Mouse (Mus musculus): ENCODE measurements at regions not wholly inside any gene's neighbourhood (a gene's known extent, or its start where the extent isn't known, plus 50 kb on each side); places are given as distances from the start of the nearest gene placed in this dataset.

GRCm38 (mm10) chr9:43594814-43595213, 149.0 kb upstream of the Nectin1 start:
- no peak for DNase-seq (ENCODE audit: low spot score in 2 of 2)

GRCm38 (mm10) chr9:43595461-43595860, 148.3 kb upstream of the Nectin1 start:
- DNase-seq (ENCODE audit: low spot score in 2 of 2), result no peak

DNA sequence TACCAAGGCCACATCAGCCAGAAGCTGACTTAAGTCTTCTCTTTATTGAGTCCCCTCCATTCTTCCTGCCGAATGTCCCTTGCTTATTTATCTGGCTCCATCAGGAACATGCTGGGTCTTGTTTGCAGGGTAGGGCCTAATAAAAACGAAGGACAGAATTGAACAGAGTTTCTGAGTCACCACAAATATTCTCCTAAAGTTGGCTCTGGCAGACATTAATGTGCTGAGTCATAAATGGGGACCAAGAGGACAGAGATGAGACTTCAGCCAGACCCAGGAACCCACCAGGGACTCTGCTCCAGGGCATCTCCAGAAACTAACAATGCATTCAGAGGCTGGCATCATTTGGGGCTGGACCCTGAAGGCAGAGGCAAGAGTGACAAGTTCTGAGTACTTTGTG, 143.4 kb upstream of the Nectin1 start:
- no peak for DNase-seq (ENCODE audit: low spot score in 2 of 2)

DNA sequence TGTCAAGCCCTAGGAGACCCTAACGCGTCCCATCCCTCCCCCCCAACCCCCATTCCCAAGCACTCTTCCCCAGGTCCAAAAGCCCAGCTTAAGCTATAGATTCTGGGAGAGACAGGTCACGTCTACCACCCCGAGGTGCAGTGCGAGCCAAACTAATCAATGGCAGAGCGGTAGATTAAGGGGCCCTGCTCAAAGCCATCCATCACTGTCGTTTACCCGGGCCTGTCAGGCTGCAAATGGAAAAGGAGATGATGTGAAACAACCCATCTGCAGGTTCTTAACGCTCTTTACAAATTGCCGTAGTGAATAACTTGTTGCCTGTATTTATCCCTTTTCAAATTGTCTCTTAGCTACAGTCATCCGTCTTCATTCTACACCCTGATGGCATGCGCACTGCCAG, 126.2 kb upstream of the Nectin1 start:
- no peak for DNase-seq (ENCODE audit: low spot score in 2 of 2)

DNA sequence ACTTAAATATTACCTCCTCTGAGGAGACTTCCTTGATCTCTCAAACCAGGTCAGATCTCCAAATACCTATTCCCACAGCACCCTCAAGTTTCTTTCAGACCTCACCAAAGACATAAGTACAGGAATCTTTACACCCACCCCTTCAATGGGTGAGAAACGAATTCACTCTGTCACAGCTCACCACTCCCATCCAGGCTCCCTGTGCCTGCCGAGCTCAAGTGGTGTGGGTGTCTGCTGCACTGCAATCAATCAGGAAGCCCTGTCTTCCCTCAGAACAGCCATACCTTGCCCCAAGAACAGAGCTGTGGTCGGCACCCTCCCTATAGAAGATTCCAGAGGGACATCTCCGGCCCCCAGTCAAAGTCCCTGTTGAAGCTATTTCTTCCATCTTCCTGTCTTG, 116.2 kb upstream of the Nectin1 start:
- no peak for DNase-seq (ENCODE audit: low spot score in 2 of 2)

- DNase-seq (ENCODE audit: low spot score in 2 of 2), result no peak
Observed at GRCm38 (mm10) chr9:43628786-43629185, 115.0 kb upstream of the Nectin1 start.

DNA sequence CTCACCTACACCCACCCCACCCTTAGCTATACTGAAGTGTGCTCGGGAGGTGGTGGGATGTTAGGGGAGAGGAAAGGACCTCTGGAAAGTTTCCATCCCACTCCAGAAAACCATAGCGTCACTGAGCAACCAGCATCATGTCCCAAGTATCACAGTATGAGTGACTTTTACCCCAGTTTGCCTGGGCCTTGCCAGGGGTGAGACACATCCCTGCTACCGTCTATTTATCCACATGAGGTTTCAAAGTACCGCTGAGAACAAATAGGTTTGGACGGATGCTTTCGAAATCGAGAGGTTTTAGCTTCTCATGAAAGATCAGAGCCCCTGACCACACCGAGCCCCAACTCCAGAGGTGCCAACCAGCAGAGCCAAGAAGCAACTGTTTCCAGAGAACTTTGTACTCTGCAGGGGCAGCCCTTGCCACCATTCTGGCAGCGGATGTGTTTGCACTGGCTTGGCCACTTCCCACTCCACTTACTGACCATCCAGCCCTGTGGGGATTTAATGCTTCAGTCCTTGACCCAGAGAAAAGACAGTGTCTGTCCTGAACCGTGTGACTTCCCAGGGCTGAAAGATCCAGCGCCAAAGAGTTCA, 107.3 kb upstream of the Nectin1 start:
- DNase-seq (ENCODE audit: low spot score in 2 of 2), result no peak

DNA sequence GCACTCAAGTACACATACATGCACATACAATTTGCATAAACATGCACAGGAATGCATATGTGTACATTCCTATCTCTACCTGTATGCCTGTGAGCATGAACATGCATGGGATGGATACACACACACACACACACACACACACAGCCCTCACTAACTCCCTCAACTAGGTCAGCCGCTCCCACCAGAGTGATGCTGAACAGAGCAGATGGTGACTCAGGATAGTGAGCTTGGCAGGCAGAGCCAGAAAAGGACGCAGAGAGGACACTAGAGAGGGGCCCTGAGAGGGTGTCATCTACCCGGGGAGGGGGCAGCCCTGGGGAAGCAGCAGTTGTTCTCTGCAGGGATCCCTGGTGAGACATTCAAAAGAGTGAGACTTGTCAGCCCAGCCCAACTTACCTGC, 85.6 kb upstream of the Nectin1 start:
- DNase-seq (ENCODE audit: low spot score in 2 of 2), result no peak

DNA sequence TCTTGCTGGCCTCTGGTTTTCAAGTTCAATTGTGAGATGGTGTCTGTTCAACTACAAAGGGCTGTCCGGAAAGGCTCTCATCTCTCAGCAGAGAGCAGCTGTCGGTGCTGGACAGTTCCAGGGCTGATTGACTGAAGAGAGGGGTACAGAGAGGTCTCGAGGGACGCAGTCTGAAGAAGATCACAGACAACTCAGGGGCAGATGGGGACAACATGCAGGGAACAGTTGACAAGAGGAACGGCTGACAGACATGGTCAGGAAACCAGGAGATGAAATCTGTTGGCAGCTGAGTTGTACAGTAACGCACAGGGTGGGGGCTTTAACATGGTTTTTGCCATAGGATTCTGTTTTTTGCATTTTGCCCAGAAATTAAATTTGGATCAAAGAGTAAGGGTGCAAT, 84.5 kb upstream of the Nectin1 start:
- DNase-seq (ENCODE audit: low spot score in 2 of 2), result no peak

GRCm38 (mm10) chr9:43660151-43660550, 83.6 kb upstream of the Nectin1 start:
- DNase-seq (ENCODE audit: low spot score in 2 of 2), result no peak

DNA sequence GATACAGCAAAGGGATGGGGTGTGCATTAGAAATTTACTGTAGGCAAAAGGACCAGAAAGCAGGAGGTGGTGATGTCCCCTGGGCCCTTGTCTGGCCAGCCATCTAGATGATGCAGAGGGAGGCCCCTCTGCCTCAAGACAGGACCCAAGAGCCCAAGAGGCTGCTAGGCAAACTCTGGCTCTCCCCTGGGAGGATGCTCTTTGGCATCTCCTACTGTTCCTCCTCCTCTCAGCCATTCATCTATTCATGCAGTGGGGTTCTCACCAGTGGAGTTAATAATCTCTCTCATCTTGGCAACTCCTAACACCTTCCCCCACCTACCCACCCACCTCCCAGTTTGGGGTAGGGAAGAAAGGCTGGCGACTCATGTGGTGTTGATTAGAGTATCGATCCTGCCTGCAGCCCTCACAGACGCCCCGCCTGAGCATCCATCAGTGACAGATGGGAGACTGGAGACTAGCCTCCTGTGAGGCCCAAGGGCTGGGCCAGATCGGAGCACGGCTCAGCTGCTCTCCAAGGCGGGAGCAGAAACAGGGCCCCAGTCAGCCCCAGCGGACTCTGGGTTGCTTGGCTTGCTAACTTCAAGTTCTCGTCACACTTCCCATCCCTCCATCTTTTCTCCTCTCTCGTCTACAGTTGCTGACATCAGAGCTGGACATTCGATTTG, 82.8 kb upstream of the Nectin1 start:
- no peak for DNase-seq (ENCODE audit: low spot score in 2 of 2)

DNA sequence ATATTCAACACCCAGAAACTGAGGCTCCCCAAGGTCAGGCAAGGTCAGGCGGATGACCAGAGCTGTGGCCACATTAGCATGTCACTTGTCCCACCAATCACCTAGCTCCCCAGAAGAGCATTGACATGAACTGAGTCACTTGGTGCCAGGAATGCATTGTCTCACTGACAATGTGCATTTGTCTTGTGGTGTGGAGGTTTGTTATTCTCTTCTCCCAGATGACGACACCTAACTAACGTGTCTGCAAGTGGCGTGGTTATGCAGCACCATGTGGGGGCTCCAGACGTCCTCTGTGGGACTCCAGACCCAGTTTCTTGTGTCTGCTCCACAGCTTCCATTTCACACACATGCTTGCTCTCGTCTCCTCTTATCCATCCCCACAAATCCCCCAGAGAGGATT, 82.1 kb upstream of the Nectin1 start:
- no peak for DNase-seq (ENCODE audit: low spot score in 2 of 2)

DNA sequence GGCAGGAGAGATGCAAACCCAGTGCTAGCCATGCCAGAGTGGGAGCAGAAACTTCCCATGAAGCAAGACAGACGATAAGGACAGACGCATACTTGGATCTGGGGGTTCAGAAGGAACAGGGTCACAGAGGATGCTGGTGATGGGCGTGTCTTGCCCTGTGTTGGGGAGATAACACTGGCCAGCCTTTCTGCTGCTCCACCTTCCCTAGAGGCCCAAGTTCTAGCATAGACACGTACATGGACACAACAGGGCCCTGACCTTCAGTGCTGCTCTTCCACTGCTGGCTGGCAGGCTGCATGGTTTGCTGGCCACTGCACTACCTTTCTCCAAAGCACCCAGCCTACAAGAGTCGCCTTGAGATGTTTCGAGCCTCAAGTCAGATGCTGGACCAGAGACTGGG, 76.4 kb upstream of the Nectin1 start:
- DNase-seq (ENCODE audit: low spot score in 2 of 2), result no peak

DNA sequence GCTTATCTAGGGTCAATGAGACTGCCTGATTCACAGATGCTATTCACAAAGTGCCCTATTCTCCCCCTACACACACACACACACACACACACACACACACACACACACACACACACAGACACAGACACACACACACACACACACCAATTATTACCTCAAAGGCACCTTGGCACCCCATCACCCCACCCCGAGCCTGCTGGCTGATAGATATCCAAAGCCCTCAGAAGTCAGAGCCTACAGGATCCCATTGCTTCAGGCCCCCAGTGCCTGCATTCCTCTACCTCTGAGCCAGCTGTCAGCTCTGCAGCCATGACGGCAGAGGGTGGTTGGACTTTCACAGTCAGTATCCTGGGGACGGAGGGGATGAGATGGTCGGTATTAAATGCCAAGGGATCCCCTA, 75.8 kb upstream of the Nectin1 start:
- DNase-seq (ENCODE audit: low spot score in 2 of 2), result no peak

DNA sequence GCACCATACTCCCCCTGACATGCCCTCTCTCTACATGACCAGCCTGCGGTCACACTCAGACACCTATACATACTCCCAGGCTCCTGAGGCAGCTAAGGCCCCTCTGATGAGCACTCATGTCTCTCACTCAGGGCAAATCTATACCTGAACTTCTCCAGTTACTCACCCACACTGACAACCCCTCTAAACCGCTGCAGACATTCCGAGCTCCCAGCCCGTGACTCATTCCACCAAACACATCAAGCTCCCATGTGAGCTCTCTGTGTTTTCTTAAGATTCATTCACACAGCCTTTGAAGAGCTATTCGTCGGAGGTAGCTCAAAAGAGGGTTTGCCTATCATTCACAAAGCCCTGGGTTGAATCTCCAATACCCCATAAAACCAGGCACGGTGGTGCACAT, 75.1 kb upstream of the Nectin1 start:
- DNase-seq (ENCODE audit: low spot score in 2 of 2), result no peak

GRCm38 (mm10) chr9:43670563-43670962, 73.2 kb upstream of the Nectin1 start:
- DNase-seq (ENCODE audit: low spot score in 2 of 2), result no peak

GRCm38 (mm10) chr9:43673171-43673680, 70.6 kb upstream of the Nectin1 start:
- DNase-seq (ENCODE audit: low spot score in 2 of 2), result no peak

GRCm38 (mm10) chr9:43674321-43674720, 69.5 kb upstream of the Nectin1 start:
- no peak for DNase-seq (ENCODE audit: low spot score in 2 of 2)

DNA sequence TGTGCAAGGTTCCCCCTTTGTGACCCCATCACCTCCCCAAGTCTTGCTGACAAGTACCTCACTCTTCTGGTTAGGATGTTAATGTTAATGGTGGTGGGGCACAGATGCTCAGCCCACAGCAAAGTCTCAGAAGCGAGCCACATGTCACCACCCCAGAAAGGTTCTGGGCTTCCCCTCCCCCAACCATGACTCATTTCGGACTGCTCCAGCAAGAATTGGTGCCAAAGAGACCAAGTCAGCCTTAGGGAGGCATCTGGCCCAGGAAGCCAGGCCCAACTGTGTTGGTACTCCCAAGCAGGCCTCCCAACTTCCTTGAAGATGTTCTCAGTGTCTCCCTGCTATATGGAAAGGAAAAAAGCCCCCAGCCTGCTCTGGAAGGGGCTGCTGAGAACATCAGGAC, 67.8 kb upstream of the Nectin1 start:
- DNase-seq (ENCODE audit: low spot score in 2 of 2), result no peak

DNA sequence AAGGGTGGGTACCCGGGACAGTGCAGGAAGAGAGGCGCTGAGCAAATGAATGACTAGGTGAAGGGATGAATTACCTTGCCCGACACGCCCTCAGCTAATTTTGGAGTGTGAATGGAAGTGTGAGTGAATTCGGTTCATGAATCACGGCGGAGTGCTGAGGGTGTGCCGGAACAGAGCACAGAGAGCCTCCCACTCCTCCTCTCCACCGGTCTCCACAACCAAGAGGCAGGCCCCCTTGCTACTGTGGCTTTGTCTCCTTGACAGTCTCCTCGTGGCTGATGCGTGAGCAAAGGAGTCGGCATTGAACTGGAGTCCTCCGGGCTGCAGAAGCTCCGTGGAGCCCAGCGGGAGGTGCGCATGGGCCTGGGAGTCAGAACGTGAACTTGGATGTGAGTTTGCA, 64.5 kb upstream of the Nectin1 start:
- no peak for DNase-seq (ENCODE audit: low spot score in 2 of 2)

DNA sequence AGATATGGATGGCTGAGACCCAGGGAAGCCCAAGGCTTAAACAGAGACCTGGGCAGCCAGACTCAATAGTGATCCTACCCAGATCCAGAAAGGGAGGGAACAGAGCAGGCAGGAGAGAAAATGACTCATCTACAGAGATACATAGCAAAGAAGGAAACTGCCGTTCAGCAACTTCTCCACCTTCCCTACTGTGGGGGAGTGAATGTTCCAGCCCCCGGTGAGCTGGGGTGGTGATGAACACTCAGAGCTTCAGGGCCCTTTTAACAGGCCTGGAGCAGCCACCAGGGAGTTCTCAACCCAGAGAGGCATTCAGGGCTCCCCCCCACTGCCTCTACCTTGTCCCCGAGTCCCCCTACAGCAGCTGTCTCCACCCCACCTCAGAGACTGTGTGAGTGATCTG, 62.5 kb upstream of the Nectin1 start:
- DNase-seq (ENCODE audit: low spot score in 2 of 2), result no peak

- no peak for DNase-seq (ENCODE audit: low spot score in 2 of 2)
Observed at GRCm38 (mm10) chr9:43682102-43682501, 61.7 kb upstream of the Nectin1 start.

- no peak for DNase-seq (ENCODE audit: low spot score in 2 of 2)
Observed at GRCm38 (mm10) chr9:43684596-43684995, 59.2 kb upstream of the Nectin1 start.

Measured in gastrocnemius, postnatal 4 days (tissue).